Mouse (Mus musculus) midbrain, embryonic 13.5 days (tissue): ENCODE results near the gene Nol11. TPM values are rescaled to one million over a fixed set of nuclear protein-coding genes. Genes with fewer than 3 reads are reported as not detected.

Experiments
- ATAC-seq: fragments of 200-750 bp; cut with Nextera tagmentation; 2 replicates; pipeline ENCODE4 v1.8.0; 2017; ENCODE audit warnings: mild to moderate bottlenecking, moderate TSS enrichment, moderate library complexity
- H3K27ac ChIP-seq: fragments of 300-500 bp; sonication (generic); 2 replicates; pipeline ENCODE4 v1.5.1; 2015; ENCODE audit warnings: inconsistent platforms, mild to moderate bottlenecking, moderate library complexity
- H3K27me3 ChIP-seq: fragments of 300-500 bp; sonication (generic); 2 replicates; pipeline ENCODE4 v1.6.1; 2015; ENCODE audit warnings: mild to moderate bottlenecking, inconsistent platforms
- H3K36me3 ChIP-seq: fragments of 300-500 bp; sonication (generic); 2 replicates; pipeline ENCODE4 v1.6.1; 2015; ENCODE audit warnings: mild to moderate bottlenecking, inconsistent platforms
- H3K4me1 ChIP-seq: fragments of 300-500 bp; sonication (generic); replicated peaks from 2 replicates; pipeline ENCODE4 v1.6.1; 2015; ENCODE audit warnings: inconsistent platforms
- H3K4me2 ChIP-seq: fragments of 300-500 bp; sonication (generic); replicated peaks from 2 replicates; pipeline ENCODE4 v1.6.1; 2015; ENCODE audit warnings: moderate library complexity, mild to moderate bottlenecking, inconsistent platforms
- H3K4me3 ChIP-seq: fragments of 300-500 bp; sonication (generic); replicated peaks from 2 replicates; pipeline ENCODE4 v1.5.1; 2015; ENCODE audit warnings: mild to moderate bottlenecking, inconsistent platforms
- H3K9ac ChIP-seq: fragments of 300-500 bp; sonication (generic); replicated peaks from 2 replicates; pipeline ENCODE4 v1.6.1; 2015; ENCODE audit warnings: mild to moderate bottlenecking, inconsistent platforms
- H3K9me3 ChIP-seq: fragments of 300-500 bp; sonication (generic); 2 replicates; pipeline ENCODE4 v1.6.1; 2016; ENCODE audit warnings: mild to moderate bottlenecking, inconsistent platforms
- WGBS: fragments of 180-500 bp; shearing (Covaris S2); methylation state at CpG from one replicate; pipeline ENCODE4 v1.1.7; 2015; 5-methylcytosine and 5-hydroxymethylcytosine counted together
- polyA plus RNA-seq: library from polyadenylated mRNA; unstranded; fragments of >200 nt; fragmentation: Nextera tagmentation; extraction: Ambion mirVana; gene quantifications from 2 replicates; pipeline ENCODE4 v1.2.1, GENCODE M21; 2015

The Nol11 gene
- polyA plus RNA-seq, 1 experiment from 2014 or later: 60.2 TPM

- no peak for ATAC-seq
- no peak overlapping the region for H3K4me2 ChIP-seq
- H3K4me3 ChIP-seq: no peak overlapping the region
- H3K27ac ChIP-seq: no peak overlapping the region
- no peaks in the 10 kb centered on the region for H3K9me3 ChIP-seq
- H3K36me3 ChIP-seq: peaks cover 16% of the 10 kb centered on the region
- no peaks in the 10 kb centered on the region for H3K27me3 ChIP-seq
- no peak overlapping the region for H3K9ac ChIP-seq
- 92% methylated on average over 9 of the region's 9 CpGs for WGBS
- no peaks in the 10 kb centered on the region for H3K4me1 ChIP-seq
Measured at GRCm38 (mm10) chr11:107215111-107215510, 25.9 kb upstream of the Nol11 start.

GRCm38 (mm10) chr11:107213745-107214144 lies 24.6 kb upstream of the Nol11 start:
- Histone ChIP-seq H3K4me1 (no peaks in the 10 kb centered on the region), H3K9ac (no peak overlapping the region), H3K27me3 (no peaks in the 10 kb centered on the region), H3K4me3 (no peak overlapping the region), H3K4me2 (no peak overlapping the region), H3K27ac (no peak overlapping the region), H3K36me3 (peaks cover 16% of the 10 kb centered on the region), H3K9me3 (no peaks in the 10 kb centered on the region)
- ATAC-seq: no peak
- WGBS: 79% methylated on average over 5 of the region's 5 CpGs

- Histone ChIP-seq H3K27me3 (no peaks in the 10 kb centered on the region), H3K27ac (no peak overlapping the region), H3K4me3 (no peak overlapping the region), H3K9me3 (no peaks in the 10 kb centered on the region), H3K9ac (no peak overlapping the region), H3K4me2 (no peak overlapping the region), H3K4me1 (no peaks in the 10 kb centered on the region), H3K36me3 (peaks cover 7% of the 10 kb centered on the region; the same call in 1 of the 2 replicates)
- 84% methylated on average over 13 of the region's 13 CpGs for WGBS
- ATAC-seq: no peak
Measured at GRCm38 (mm10) chr11:107209818-107210217, 20.6 kb upstream of the Nol11 start.

DNA sequence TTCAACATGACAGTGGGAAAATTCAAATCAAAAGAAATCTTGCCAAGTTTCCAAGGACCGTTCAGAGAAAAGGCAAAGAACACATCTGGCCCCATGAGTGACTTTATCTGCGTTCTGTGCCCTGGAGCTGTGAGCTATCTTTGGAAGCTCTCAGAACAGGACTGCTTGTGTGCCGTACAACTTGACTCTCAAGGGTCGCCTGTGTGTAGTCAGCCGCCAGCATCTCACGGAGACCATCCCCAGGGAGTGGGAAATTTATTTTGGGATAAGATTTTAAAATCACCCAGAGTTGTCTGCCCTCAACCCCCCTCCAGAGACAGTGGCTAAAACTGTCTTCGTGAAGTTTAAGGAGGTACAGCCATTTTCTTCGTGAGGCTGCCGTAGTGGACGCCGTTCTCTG lies 12.6 kb upstream of the Nol11 start:
- Histone ChIP-seq H3K4me1 (no peaks in the 10 kb centered on the region), H3K4me3 (no peak overlapping the region), H3K9me3 (no peaks in the 10 kb centered on the region), H3K27me3 (no peaks in the 10 kb centered on the region), H3K9ac (no peak overlapping the region), H3K36me3 (no peaks in the 10 kb centered on the region), H3K27ac (no peak overlapping the region), H3K4me2 (no peak overlapping the region)
- ATAC-seq: no peak
- WGBS: 91% methylated on average over 11 of the region's 11 CpGs

DNA sequence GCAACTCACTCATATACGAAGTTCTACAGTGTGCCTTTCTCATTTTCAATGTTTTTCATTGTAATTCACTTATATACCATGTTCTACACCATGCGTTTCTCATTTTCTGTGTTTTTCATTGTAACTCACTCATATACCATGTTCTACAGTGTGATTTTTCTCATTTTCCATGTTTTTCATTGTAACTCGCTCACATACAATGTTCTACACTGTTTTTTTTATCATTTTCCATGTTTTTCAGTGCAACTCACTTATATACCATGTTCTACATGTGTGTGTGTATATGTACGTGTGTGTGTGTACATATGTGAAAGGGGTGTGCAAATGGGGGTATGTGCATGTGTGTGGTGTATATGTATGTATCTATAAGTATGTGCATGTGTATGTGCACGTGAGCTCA lies 10.1 kb upstream of the Nol11 start:
- ATAC-seq: no peak
- Histone ChIP-seq H3K4me3 (no peak overlapping the region), H3K27ac (no peak overlapping the region), H3K4me1 (no peaks in the 10 kb centered on the region), H3K9me3 (no peaks in the 10 kb centered on the region), H3K36me3 (no peaks in the 10 kb centered on the region), H3K27me3 (no peaks in the 10 kb centered on the region), H3K9ac (no peak overlapping the region), H3K4me2 (no peak overlapping the region)
- 73% methylated on average over 5 of the region's 5 CpGs for WGBS

DNA sequence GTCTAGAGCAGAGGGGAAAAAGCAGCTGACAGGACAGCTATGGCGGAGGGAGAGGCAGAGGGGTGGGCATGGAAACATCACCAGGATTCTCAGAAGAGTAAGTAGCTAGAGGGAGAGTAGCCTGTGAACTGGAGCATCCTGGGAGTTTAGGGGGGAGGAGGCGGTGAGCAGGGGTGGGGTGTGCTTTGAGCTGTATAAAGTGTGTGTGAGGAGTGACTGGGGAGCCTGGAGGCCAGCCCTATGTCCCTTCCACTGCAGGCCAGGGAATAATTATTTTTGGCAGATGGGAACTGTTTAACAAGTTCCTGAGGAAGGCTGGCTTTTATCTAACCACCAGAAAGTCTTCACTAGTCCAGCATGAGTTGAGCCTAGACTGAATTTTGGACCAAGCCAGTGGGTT lies 6.2 kb upstream of the Nol11 start:
- no peak for ATAC-seq
- H3K4me1 ChIP-seq: no peaks in the 10 kb centered on the region
- H3K4me2 ChIP-seq: no peak overlapping the region
- WGBS: 66% methylated on average over 2 of the region's 2 CpGs
- no peak overlapping the region for H3K27ac ChIP-seq
- H3K9ac ChIP-seq: no peak overlapping the region
- H3K4me3 ChIP-seq: no peak overlapping the region
- H3K36me3 ChIP-seq: no peaks in the 10 kb centered on the region
- H3K27me3 ChIP-seq: no peaks in the 10 kb centered on the region
- no peaks in the 10 kb centered on the region for H3K9me3 ChIP-seq

GRCm38 (mm10) chr11:107190376-107190775 lies 1.2 kb upstream of the Nol11 start:
- Histone ChIP-seq H3K4me2 (no peak overlapping the region), H3K36me3 (peaks cover 8% of the 10 kb centered on the region), H3K9me3 (no peaks in the 10 kb centered on the region), H3K4me1 (peaks cover 11% of the 10 kb centered on the region), H3K9ac (no peak overlapping the region), H3K27me3 (no peaks in the 10 kb centered on the region), H3K27ac (no peak overlapping the region), H3K4me3 (no peak overlapping the region)
- no peak for ATAC-seq
- 78% methylated on average over 2 of the region's 2 CpGs for WGBS

DNA sequence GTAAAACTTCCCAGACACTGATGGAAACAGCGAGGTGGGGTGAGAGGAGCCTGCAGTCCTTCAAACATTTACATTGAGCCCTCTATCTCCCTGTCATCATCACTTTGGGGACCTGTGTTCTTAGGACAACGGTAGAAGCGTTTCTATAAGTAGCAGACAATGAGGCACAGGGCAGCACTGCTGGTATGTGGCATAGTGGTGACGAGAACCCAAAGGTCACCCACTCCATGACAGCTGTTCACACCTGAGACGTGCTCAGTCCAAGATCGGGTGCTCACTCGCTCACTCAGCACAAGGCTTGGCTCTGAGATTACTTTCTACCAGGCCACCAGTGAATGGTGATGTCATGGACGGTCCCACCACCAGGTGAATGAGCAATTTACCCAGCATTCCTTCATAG lies 5.4 kb downstream of the Nol11 start:
- H3K36me3 ChIP-seq: peaks cover 69% of the 10 kb centered on the region
- H3K27me3 ChIP-seq: no peaks in the 10 kb centered on the region
- no peak overlapping the region for H3K4me2 ChIP-seq
- H3K9me3 ChIP-seq: no peaks in the 10 kb centered on the region
- H3K9ac ChIP-seq: no peak overlapping the region
- ATAC-seq: no peak
- WGBS: 93% methylated on average over 8 of the region's 8 CpGs
- peaks cover 11% of the 10 kb centered on the region for H3K4me1 ChIP-seq
- no peak overlapping the region for H3K4me3 ChIP-seq
- H3K27ac ChIP-seq: no peak overlapping the region

GRCm38 (mm10) chr11:107161215-107161614 lies 28.0 kb downstream of the Nol11 start:
- H3K9ac ChIP-seq: no peak overlapping the region
- no peaks in the 10 kb centered on the region for H3K9me3 ChIP-seq
- 85% methylated on average over 4 of the region's 4 CpGs for WGBS
- no peaks in the 10 kb centered on the region for H3K27me3 ChIP-seq
- H3K4me2 ChIP-seq: no peak overlapping the region
- no peak overlapping the region for H3K4me3 ChIP-seq
- H3K36me3 ChIP-seq: peaks cover 20% of the 10 kb centered on the region
- H3K4me1 ChIP-seq: no peaks in the 10 kb centered on the region
- ATAC-seq: no peak
- H3K27ac ChIP-seq: no peak overlapping the region

DNA sequence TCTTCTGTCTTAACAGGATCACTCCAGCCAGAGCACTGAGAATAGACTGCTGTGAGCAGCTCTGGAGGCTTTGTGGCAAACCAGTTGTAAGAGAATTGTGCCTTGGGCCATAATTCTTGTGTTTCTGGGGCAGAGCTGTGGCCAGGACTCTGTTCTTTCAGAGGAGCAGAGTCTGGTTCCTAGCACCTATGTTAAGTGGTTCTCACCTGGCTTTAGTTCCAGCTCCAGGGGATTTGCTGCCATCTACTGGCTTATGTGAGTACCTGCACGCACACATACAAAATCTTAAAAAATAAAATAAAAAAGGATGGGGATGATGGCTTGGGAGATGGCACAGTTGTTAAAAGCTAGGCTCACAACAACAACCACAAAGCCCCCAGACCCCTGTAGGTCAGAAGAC lies 30.1 kb downstream of the Nol11 start:
- no peak overlapping the region for H3K4me3 ChIP-seq
- no peak overlapping the region for H3K4me2 ChIP-seq
- no peak for ATAC-seq
- H3K9me3 ChIP-seq: no peaks in the 10 kb centered on the region
- no peak overlapping the region for H3K27ac ChIP-seq
- H3K9ac ChIP-seq: no peak overlapping the region
- no peaks in the 10 kb centered on the region for H3K27me3 ChIP-seq
- H3K36me3 ChIP-seq: peaks cover 3% of the 10 kb centered on the region; the same call in 1 of the 2 replicates
- WGBS: 30% methylated on average over 1 of the region's 1 CpGs
- no peaks in the 10 kb centered on the region for H3K4me1 ChIP-seq

DNA sequence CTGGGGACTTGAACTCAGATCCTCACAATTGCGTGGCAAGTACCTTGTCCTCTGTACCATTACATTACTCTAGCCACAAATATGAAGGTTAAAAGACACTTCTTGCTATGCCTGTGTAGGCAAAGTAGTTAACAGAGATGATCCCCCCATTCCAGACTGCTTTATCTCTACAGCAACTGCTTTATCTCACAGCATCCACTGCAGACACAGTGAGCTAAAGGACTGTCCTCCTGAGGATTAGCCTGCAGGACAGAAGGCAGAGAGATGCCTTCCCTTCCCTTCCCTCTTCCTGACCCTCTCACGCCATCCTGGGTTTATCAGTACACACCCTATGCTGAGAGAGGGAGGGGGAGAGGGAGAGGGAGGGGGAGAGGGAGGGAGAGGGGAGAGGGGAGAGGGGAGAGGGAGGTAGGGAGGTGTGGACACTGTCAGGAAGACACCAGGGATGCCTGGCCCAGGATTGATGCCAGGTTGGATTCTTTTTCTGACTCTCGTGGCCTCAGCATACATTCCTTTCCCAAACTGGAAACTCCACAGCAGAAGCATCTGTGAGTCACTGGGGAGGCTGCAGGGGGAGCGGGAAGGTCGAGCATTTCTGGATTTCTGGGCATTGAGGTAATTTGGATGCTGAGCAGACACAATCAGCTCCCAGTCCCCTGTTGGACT lies 32.1 kb downstream of the Nol11 start:
- Histone ChIP-seq H3K4me2 (no peak overlapping the region), H3K27ac (no peak overlapping the region), H3K9me3 (no peaks in the 10 kb centered on the region), H3K4me3 (no peak overlapping the region), H3K4me1 (no peaks in the 10 kb centered on the region), H3K27me3 (no peaks in the 10 kb centered on the region), H3K36me3 (no peaks in the 10 kb centered on the region), H3K9ac (no peak overlapping the region)
- WGBS: 61% methylated on average over 5 of the region's 5 CpGs
- no peak for ATAC-seq

- Histone ChIP-seq H3K4me2 (no peak overlapping the region), H3K36me3 (no peaks in the 10 kb centered on the region), H3K9ac (no peak overlapping the region), H3K27ac (no peak overlapping the region), H3K9me3 (no peaks in the 10 kb centered on the region), H3K4me1 (no peaks in the 10 kb centered on the region), H3K4me3 (no peak overlapping the region), H3K27me3 (no peaks in the 10 kb centered on the region)
- ATAC-seq: no peak
- 76% methylated on average over 5 of the region's 5 CpGs for WGBS
Measured at GRCm38 (mm10) chr11:107155292-107155691, 33.9 kb downstream of the Nol11 start.

GRCm38 (mm10) chr11:107154431-107154830 lies 34.8 kb downstream of the Nol11 start:
- Histone ChIP-seq H3K4me2 (no peak overlapping the region), H3K36me3 (no peaks in the 10 kb centered on the region), H3K4me1 (no peaks in the 10 kb centered on the region), H3K9me3 (no peaks in the 10 kb centered on the region), H3K4me3 (no peak overlapping the region), H3K27me3 (no peaks in the 10 kb centered on the region), H3K27ac (no peak overlapping the region), H3K9ac (no peak overlapping the region)
- WGBS: 76% methylated on average over 7 of the region's 7 CpGs
- ATAC-seq: no peak
